Mouse (Mus musculus) forebrain, embryonic 12.5 days (tissue): Measurements from ENCODE around the gene Tcf7l2. TPM values are rescaled to one million over a fixed set of nuclear protein-coding genes. Genes with fewer than 3 reads are reported as not detected.

Source experiments
- ATAC-seq: fragments of 200-750 bp; cut with Nextera tagmentation; 2 replicates; pipeline ENCODE4 v1.8.0; 2017; ENCODE audit warnings: moderate TSS enrichment; ENCODE audit not compliant: low FRiP score
- H3K27ac ChIP-seq: fragments of 300-500 bp; sonication (generic); 2 replicates; pipeline ENCODE4 v1.5.1; 2016; ENCODE audit warnings: mild to moderate bottlenecking
- H3K27me3 ChIP-seq: fragments of 300-500 bp; sonication (generic); 2 replicates; pipeline ENCODE4 v1.6.1; 2016; ENCODE audit warnings: mild to moderate bottlenecking
- H3K36me3 ChIP-seq: fragments of 300-500 bp; sonication (generic); replicated peaks from 2 replicates; pipeline ENCODE4 v1.6.1; 2016; ENCODE audit warnings: mild to moderate bottlenecking
- H3K4me1 ChIP-seq: fragments of 300-500 bp; sonication (generic); 2 replicates; pipeline ENCODE4 v1.6.1; 2016
- H3K4me2 ChIP-seq: fragments of 300-500 bp; sonication (generic); 2 replicates; pipeline ENCODE4 v1.6.1; 2016; ENCODE audit warnings: mild to moderate bottlenecking, moderate library complexity
- H3K4me3 ChIP-seq: fragments of 300-500 bp; sonication (generic); replicated peaks from 2 replicates; pipeline ENCODE4 v1.5.1; 2016; ENCODE audit warnings: mild to moderate bottlenecking
- H3K9ac ChIP-seq: fragments of 300-500 bp; sonication (generic); 2 replicates; pipeline ENCODE4 v1.6.1; 2016; ENCODE audit warnings: mild to moderate bottlenecking
- H3K9me3 ChIP-seq: fragments of 300-500 bp; sonication (generic); 2 replicates; pipeline ENCODE4 v1.6.1; 2016
- WGBS: fragments of 180-500 bp; shearing (Covaris S2); methylation state at CpG from one replicate; pipeline ENCODE4 v1.1.7; 2016; 5-methylcytosine and 5-hydroxymethylcytosine counted together
- polyA plus RNA-seq: library from polyadenylated mRNA; unstranded; fragments of >200 nt; fragmentation: Nextera tagmentation; extraction: Ambion mirVana; gene quantifications from 2 replicates; pipeline ENCODE4 v1.2.1, GENCODE M21; 2016

Tcf7l2 gene
- polyA plus RNA-seq, 1 experiment from 2014 or later: 220 TPM

DNA sequence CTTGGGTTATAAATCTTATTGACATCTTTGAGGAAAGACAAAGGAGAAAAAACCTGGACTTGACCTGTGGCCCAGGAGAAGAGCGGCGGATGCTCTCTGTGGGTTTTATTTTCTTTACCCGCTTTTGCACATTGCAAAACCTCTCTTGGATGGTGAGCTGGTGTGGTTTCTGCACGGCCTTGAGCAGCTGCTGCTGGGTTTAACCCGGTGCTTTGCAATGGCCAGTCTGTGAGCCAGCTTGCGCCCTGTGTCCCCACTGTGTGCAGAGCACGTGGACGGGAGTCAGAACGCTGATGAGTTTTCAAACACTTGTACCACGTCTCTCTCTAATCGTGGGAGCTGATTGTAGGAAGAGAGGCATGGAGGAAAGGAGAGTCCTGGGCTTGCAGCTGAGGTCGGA, 62.2 kb downstream of the Tcf7l2 start:
- Histone ChIP-seq H3K4me3 (no peak overlapping the region), H3K9me3 (no peaks in the 10 kb centered on the region), H3K27me3 (no peaks in the 10 kb centered on the region; the same call in 1 of the 2 replicates), H3K36me3 (no peaks in the 10 kb centered on the region), H3K9ac (no peak overlapping the region), H3K4me1 (peaks cover 26% of the 10 kb centered on the region), H3K4me2 (no peak overlapping the region), H3K27ac (no peak overlapping the region)
- WGBS: 90% methylated on average over 12 of the region's 12 CpGs
- no peak for ATAC-seq

DNA sequence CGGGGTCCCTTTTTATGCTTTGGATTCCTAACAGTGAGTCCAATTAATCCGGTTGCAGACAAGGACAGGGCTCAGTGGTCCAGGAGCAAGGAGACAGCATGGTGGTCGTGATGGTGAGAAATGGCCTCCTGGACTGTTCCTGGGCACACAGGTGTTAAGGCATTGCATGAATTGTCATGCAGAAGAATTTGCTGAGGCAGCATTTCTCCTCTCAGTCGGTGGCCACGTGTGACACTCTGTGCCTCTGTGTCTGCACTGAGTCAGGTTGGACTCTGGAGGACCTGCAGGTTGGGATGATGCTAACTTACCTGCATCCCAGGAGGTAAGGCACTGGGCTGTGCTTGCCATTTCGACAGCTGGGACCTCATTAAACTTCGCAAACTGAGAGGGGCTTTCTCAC, 63.2 kb downstream of the Tcf7l2 start:
- no peak for ATAC-seq
- H3K4me2 ChIP-seq: no peak overlapping the region
- H3K27ac ChIP-seq: no peak overlapping the region
- no peak overlapping the region for H3K4me3 ChIP-seq
- H3K36me3 ChIP-seq: no peaks in the 10 kb centered on the region
- H3K9ac ChIP-seq: no peak overlapping the region
- no peaks in the 10 kb centered on the region for H3K9me3 ChIP-seq
- peaks cover 26% of the 10 kb centered on the region for H3K4me1 ChIP-seq
- WGBS: 88% methylated on average over 7 of the region's 7 CpGs
- no peaks in the 10 kb centered on the region; the same call in 1 of the 2 replicates for H3K27me3 ChIP-seq

DNA sequence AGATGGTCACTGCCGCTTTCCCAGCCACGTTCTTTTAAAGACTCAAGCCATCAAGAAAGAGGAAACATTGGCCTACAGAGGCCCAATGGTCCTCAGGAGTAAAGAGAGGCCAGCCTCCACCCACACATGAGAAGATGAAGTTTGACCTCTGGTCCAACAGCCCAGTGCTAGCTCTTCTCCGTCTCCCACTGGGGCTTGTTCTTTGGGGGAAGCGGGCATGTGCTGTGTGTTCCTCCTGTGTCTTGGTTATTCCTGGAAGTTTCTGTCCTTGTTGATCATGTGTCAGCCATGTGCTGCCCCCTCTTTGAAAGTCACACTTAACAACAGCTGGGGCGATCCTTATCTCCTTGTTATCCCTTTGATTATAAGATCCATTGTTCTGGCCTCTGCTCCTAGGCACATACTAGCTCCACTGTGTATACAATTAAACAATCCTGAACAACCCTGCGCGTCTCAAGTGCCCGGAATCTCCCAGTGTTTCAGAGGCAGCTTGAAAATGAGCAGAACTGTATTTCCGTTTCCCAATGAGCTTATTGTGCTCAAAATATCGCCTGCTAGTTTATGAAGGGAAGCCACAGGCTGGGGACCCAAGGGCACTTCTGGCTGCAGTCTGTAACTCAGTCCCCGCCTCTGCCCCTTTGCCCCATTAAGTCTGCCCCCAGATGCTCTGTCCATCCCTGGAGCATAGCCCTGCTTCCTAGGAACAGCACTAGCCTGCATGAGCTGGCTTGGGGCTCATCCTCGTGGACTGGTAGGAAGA, 65.0 kb downstream of the Tcf7l2 start:
- no peaks in the 10 kb centered on the region; the same call in 1 of the 2 replicates for H3K27me3 ChIP-seq
- no peak overlapping the region for H3K4me2 ChIP-seq
- peaks cover 25% of the 10 kb centered on the region for H3K4me1 ChIP-seq
- 57% methylated on average over 12 of the region's 12 CpGs for WGBS
- no peaks in the 10 kb centered on the region for H3K36me3 ChIP-seq
- ATAC-seq: no peak
- peak overlapping the region; percentile 36; the same call in 1 of the 2 replicates for H3K27ac ChIP-seq
- no peak overlapping the region for H3K9ac ChIP-seq
- H3K4me3 ChIP-seq: no peak overlapping the region
- no peaks in the 10 kb centered on the region for H3K9me3 ChIP-seq

DNA sequence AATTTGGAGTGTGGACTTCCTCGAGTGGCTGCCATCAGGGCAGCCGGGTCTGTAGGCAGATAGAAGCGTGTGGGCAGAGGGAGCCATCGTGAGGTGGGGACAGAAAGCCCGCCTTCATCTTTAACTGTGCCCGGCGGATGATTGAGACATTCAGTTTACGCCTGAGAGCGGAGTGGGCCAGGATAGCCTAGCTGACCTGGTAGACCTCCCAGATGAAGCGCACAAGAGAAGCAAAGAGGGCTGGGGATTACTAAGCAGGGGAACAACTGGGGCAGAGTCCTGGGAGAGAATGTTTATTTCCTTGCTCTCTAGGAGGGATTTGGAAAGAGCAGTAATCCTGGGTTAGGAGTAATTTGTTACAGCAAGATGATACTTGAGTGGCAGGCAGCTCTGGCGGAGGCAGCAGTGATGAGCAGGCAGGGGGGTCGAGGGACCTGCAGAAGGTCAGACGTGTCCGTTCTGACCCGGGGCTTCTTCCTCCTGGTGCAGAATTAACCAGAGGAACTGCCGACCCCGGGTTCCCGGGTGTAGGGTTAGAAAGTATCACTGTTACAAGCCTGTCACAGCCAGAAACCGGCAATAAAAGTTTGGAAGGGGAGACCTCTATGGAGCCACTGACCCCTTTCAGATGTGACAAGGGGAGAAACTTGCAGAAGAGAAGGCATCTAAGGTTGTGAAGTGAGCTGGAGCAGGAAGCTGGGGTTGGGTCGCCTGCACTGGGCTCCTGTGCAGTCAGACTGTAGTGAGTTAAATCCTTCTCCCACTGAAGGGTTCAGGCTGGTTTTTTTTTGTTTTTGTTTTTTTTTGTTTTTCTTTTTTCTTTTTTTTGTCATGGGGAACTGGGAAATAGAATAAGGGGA, 65.8 kb downstream of the Tcf7l2 start:
- Histone ChIP-seq H3K4me3 (no peak overlapping the region), H3K9ac (no peak overlapping the region), H3K9me3 (no peaks in the 10 kb centered on the region), H3K27ac (peak overlapping the region; percentile 36; the same call in 1 of the 2 replicates), H3K36me3 (no peaks in the 10 kb centered on the region), H3K27me3 (no peaks in the 10 kb centered on the region; the same call in 1 of the 2 replicates), H3K4me1 (peaks cover 21% of the 10 kb centered on the region), H3K4me2 (no peak overlapping the region)
- peak; percentile 30; the same call in 1 of the 2 replicates for ATAC-seq
- WGBS: 38% methylated on average over 20 of the region's 20 CpGs

- Histone ChIP-seq H3K4me3 (no peak overlapping the region), H3K27me3 (no peaks in the 10 kb centered on the region; the same call in 1 of the 2 replicates), H3K27ac (no peak overlapping the region), H3K4me2 (no peak overlapping the region), H3K36me3 (no peaks in the 10 kb centered on the region), H3K9ac (no peak overlapping the region), H3K4me1 (peaks cover 21% of the 10 kb centered on the region), H3K9me3 (no peaks in the 10 kb centered on the region)
- no peak for ATAC-seq
- 92% methylated on average over 2 of the region's 2 CpGs for WGBS
Observed at GRCm38 (mm10) chr19:55808304-55808703, 66.7 kb downstream of the Tcf7l2 start.

- Histone ChIP-seq H3K27ac (no peak overlapping the region), H3K27me3 (no peaks in the 10 kb centered on the region; the same call in 1 of the 2 replicates), H3K4me2 (no peak overlapping the region), H3K9me3 (no peaks in the 10 kb centered on the region), H3K4me3 (no peak overlapping the region), H3K36me3 (no peaks in the 10 kb centered on the region), H3K9ac (no peak overlapping the region), H3K4me1 (peaks cover 21% of the 10 kb centered on the region)
- 95% methylated on average over 4 of the region's 4 CpGs for WGBS
- no peak for ATAC-seq
Observed at GRCm38 (mm10) chr19:55809539-55809938, 67.9 kb downstream of the Tcf7l2 start.

GRCm38 (mm10) chr19:55812236-55812635, 70.6 kb downstream of the Tcf7l2 start:
- Histone ChIP-seq H3K4me1 (peaks cover 7% of the 10 kb centered on the region), H3K9me3 (no peaks in the 10 kb centered on the region), H3K9ac (no peak overlapping the region), H3K4me3 (no peak overlapping the region), H3K27ac (no peak overlapping the region), H3K4me2 (no peak overlapping the region), H3K27me3 (no peaks in the 10 kb centered on the region; the same call in 1 of the 2 replicates), H3K36me3 (no peaks in the 10 kb centered on the region)
- no peak for ATAC-seq

GRCm38 (mm10) chr19:55815010-55815790, 73.6 kb downstream of the Tcf7l2 start:
- 83% methylated on average over 15 of the region's 15 CpGs for WGBS
- no peaks in the 10 kb centered on the region for H3K9me3 ChIP-seq
- no peak overlapping the region for H3K4me3 ChIP-seq
- H3K9ac ChIP-seq: no peak overlapping the region
- peaks cover 9% of the 10 kb centered on the region for H3K36me3 ChIP-seq
- no peak for ATAC-seq
- no peaks in the 10 kb centered on the region for H3K27me3 ChIP-seq
- peaks cover 3% of the 10 kb centered on the region; the same call in 1 of the 2 replicates for H3K4me1 ChIP-seq
- H3K27ac ChIP-seq: no peak overlapping the region
- no peak overlapping the region for H3K4me2 ChIP-seq

DNA sequence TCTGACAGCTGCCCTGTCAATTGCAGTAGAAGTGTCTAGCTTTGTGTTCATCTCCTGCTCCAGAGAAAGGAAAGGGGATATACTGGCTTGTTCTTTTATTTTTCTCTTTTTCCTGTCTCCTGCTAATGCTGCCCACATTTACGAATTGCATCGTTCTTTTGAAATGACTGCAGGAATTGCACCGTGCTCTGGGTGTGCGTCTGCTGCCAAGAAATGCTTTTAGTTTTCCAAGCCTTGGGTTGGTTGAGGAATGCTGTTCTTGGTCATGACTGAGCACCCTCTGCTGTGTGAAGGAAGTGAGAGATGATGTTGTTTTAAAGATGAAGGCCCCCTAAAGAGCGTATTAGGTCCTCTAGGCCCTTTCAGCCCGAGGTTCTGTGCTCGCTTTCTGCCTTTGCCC, 75.4 kb downstream of the Tcf7l2 start:
- no peak overlapping the region for H3K27ac ChIP-seq
- peaks cover 6% of the 10 kb centered on the region for H3K4me1 ChIP-seq
- H3K9ac ChIP-seq: no peak overlapping the region
- WGBS: 90% methylated on average over 7 of the region's 7 CpGs
- no peaks in the 10 kb centered on the region for H3K27me3 ChIP-seq
- H3K9me3 ChIP-seq: no peaks in the 10 kb centered on the region
- peaks cover 18% of the 10 kb centered on the region for H3K36me3 ChIP-seq
- no peak overlapping the region for H3K4me2 ChIP-seq
- no peak for ATAC-seq
- no peak overlapping the region for H3K4me3 ChIP-seq

DNA sequence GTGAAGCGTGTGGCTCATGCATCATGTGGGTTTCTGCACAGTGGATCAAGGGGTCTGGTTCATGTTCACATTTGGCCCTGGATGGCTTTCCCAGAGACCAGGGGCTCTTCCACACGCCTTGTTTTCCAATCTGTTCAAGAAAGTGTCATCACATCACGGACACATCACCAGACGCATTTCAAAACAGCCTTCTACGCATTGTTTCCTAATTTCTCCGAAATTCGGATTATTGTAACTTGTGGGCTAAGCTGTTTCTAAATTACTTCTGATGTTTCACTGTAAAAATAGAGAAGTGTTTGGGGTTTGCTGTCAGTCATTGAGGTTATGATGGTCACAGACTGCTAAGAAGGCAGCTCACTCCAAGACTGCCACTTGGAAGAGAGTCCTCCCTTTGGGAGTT, 78.6 kb downstream of the Tcf7l2 start:
- H3K9me3 ChIP-seq: no peaks in the 10 kb centered on the region
- H3K4me3 ChIP-seq: no peak overlapping the region
- H3K4me1 ChIP-seq: peaks cover 16% of the 10 kb centered on the region
- H3K36me3 ChIP-seq: peaks cover 18% of the 10 kb centered on the region
- no peak overlapping the region for H3K27ac ChIP-seq
- 93% methylated on average over 7 of the region's 7 CpGs for WGBS
- H3K27me3 ChIP-seq: no peaks in the 10 kb centered on the region
- no peak for ATAC-seq
- no peak overlapping the region for H3K4me2 ChIP-seq
- H3K9ac ChIP-seq: no peak overlapping the region

- Histone ChIP-seq H3K27me3 (no peaks in the 10 kb centered on the region), H3K4me1 (peaks cover 52% of the 10 kb centered on the region), H3K4me2 (no peak overlapping the region), H3K27ac (no peak overlapping the region), H3K36me3 (peaks cover 8% of the 10 kb centered on the region), H3K9me3 (no peaks in the 10 kb centered on the region), H3K9ac (no peak overlapping the region), H3K4me3 (no peak overlapping the region)
- ATAC-seq: no peak
- WGBS: 54% methylated on average over 8 of the region's 8 CpGs
Observed at GRCm38 (mm10) chr19:55825001-55825827, 83.6 kb downstream of the Tcf7l2 start.
